Mouse (Mus musculus) megakaryocyte, embryonic 14.5 days (primary cell): ENCODE data around the gene Egfl8.

ENCODE experiments used
- FLI1 ChIP-seq: IDR thresholded peaks from 2 replicates; pipeline ENCODE4 v1.6.1; 2012; ENCODE audit warnings: low read length, inconsistent platforms, mixed read lengths
- GATA1 ChIP-seq: IDR thresholded peaks from 3 replicates; pipeline ENCODE4 v1.6.1; 2012; ENCODE audit warnings: mixed read lengths, low read length, inconsistent platforms, borderline replicate concordance

- no peak for TF ChIP-seq GATA1
- TF ChIP-seq FLI1 = no peak
These were observed 51.8 kb downstream of the Egfl8 start, which contains the start of gene Notch4 for GRCm38 (mm10) chr17:34564003-34564421.
